Mouse (Mus musculus): Measurements from ENCODE around the gene Ceacam3. TPM values are rescaled to one million over a fixed set of nuclear protein-coding genes. Genes with fewer than 3 reads are reported as not detected.
"Not testable (repeated sequence)": the region's sequence is repeated elsewhere in the genome, so short reads cannot be mapped to it uniquely, and the experiment has no call there.

Ceacam3 gene
- not detected for total RNA-seq (2021)

GRCm38 (mm10) chr7:17149931-17150330, at the start of gene Ceacam3:
Gene Ceacam3, plus strand, starts transcription at chr7:17150282.
- no peak for DNase-seq (ENCODE audit: extremely low spot score in 1 of 2, low spot score in 1 of 2)

DNA sequence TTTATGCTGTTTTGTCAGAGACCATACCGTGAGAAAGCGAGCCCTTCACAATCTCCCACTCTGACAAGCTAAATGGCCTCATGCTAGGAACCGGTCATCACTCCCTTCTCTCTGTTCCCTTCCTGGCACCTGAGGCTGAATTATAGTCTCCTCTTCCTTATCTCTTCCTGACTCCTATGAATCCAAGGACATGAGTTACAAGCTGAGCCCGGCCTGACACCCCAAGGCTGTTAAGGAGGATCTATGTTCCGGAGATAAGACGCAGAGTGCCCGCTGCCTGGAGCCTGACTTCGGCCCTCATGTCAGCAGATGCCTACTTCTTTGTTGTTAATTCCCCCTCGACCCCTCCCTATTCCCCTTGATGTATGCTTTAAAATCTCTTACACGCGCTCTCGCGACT, 48.5 kb upstream of the Ceacam3 start:
- not testable (repeated sequence) for DNase-seq (ENCODE audit: extremely low spot score in 1 of 2, low spot score in 1 of 2)

DNA sequence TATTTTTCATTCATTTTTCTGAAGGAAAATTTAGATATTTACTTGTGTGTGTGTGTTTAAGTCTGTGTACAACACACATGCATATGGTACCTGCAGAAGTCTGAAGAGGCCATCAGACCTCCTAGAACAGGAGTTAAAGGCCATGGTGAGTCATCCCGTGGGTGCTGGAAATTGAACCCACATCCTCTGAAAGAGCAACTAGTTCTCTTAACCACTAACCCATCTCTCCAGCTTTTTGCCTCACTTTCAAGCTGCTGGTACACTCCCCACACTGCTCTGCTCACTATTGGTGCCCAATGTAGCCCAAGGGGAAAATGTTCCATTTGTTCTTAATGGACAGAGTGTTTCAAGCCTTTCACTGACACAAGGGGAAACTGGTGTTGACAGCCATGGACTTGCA, 14.8 kb upstream of the Ceacam3 start:
- no peak for DNase-seq (ENCODE audit: extremely low spot score in 1 of 2, low spot score in 1 of 2)

DNA sequence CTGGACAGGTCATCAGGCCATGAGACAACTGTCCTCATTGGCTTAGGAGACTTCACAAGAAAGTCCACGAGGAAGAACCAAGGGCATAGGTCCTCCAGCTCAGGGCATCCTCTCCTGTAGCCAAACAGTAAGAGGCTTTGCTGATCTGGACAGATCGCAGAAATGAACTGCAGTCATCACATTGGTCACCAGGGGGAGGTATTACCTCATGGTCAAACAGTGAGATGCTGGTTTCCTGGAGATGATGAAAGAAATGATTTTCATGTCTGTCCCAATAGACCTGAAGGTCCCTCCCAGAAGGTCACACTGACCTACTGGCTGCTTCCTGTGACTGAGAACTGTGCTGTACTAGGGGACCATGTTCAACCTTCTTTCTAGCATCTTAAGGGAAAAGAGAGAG, 5.6 kb downstream of the Ceacam3 start:
- peak in 1 of 2 experiments; percentile 25 for DNase-seq (ENCODE audit: extremely low spot score in 1 of 2, low spot score in 1 of 2)

- no peak for DNase-seq (ENCODE audit: extremely low spot score in 1 of 2, low spot score in 1 of 2)
Observed at GRCm38 (mm10) chr7:17156885-17157677, 7.0 kb downstream of the Ceacam3 start.

GRCm38 (mm10) chr7:17159011-17159410, 8.9 kb downstream of the Ceacam3 start:
- DNase-seq (ENCODE audit: extremely low spot score in 1 of 2, low spot score in 1 of 2), result no peak

- no peak for DNase-seq (ENCODE audit: extremely low spot score in 1 of 2, low spot score in 1 of 2)
Observed at GRCm38 (mm10) chr7:17171827-17172226, 21.7 kb downstream of the Ceacam3 start.

DNA sequence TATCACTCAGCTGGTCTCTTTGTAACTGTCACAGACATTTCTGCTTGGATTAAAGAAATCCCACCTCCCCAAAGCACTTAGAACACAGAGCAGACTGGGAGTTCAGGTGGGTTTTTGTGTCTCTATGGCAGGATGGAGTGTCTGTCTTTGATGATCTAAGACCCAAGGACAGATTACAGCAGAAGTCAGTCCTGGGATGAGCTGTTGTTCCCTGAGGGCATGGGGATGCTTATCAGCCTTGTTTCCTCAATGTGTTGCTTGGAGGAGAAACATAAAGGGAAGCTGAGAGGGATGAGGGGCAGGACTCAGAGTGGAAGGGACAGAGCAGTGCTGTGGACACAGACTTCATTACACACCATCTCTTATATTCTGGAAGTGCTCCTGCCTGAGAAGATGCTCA, 53.1 kb downstream of the Ceacam3 start, which contains the start of gene Psg29:
Psg29 (plus strand) TSS at position 301 of the 400 bp plus-strand sequence.
- no peak for DNase-seq (ENCODE audit: extremely low spot score in 1 of 2, low spot score in 1 of 2)

DNA sequence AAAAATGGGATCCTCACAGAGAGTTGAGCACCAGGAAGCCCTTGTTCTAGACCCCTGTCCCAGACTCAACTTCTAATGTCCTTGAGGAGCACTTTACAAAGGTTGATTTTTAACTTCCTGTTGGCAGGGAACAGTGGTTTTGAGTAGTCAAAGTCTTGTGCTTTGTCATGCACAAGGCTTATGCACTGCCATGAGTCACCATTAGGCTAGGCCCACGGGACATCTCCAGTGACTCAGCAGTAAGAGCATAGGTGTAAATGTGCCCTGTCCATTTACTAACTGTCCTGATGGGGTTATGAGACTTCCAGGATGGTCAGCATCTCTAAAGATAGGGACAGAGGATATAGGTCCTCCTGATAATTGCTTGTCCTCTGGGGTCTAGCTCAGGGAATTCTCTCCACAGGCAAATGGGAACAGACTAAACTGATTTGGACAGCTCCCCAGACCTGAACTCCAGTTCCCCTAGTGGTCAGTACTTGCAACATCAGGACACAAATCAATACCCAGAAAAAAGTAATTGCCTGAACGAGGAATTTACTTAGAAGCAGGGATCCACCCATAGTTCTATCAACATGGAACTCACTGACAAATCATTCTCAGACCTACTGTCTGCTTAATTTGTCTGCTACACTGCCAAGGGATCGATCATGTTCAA, 55.6 kb downstream of the Ceacam3 start:
- DNase-seq (ENCODE audit: extremely low spot score in 1 of 2, low spot score in 1 of 2), result no peak

Other genes with a start within 250 kb of the Ceacam3 start
- gene Ptgir, start 243.8 kb upstream of the Ceacam3 start, total RNA-seq (2021), result under 1 TPM in 1 of 2 experiments, not detected in 1; 0.09 TPM
- 1,000 to 10,000 TPM; 2,256 to 2,439 TPM for gene Calm3, start 226.2 kb upstream of the Ceacam3 start, total RNA-seq (2021)
- 100 to 1,000 TPM; 320 to 337 TPM for gene Pnmal2, start 205.6 kb upstream of the Ceacam3 start, total RNA-seq (2021)
- gene Pnmal1, start 190.6 kb upstream of the Ceacam3 start, total RNA-seq (2021), result 100 to 1,000 TPM; 104 to 117 TPM
- gene Gm42372, start 167.2 kb upstream of the Ceacam3 start, total RNA-seq (2021), result 10 to 100 TPM; 52.6 to 53.6 TPM
- 1 to 10 TPM; 2.2 to 2.5 TPM for gene Ccdc8, start 157.6 kb upstream of the Ceacam3 start, total RNA-seq (2021)
- gene Ppp5c, start 122.4 kb upstream of the Ceacam3 start, total RNA-seq (2021), result 100 to 1,000 TPM; 150 to 153 TPM
- gene Hif3a, start 87.9 kb upstream of the Ceacam3 start, total RNA-seq (2021), result 1 to 10 TPM; 4.1 to 9.1 TPM
- gene Psg16, start 76.2 kb upstream of the Ceacam3 start, total RNA-seq (2021), result 1 to 10 TPM; 3.4 to 3.7 TPM
- gene Psg29, start 53.2 kb downstream of the Ceacam3 start, total RNA-seq (2021), result under 1 TPM in 1 of 2 experiments, not detected in 1; 0.07 TPM